Mouse (Mus musculus): ENCODE results near the gene Litaf.

- no peak for TF ChIP-seq GATA1 (IDR thresholded peaks at IDR 0.05; ENCODE audit: borderline replicate concordance, low read length)
- TF ChIP-seq FLI1 (IDR thresholded peaks at IDR 0.05; ENCODE audit: low read length) = no peak
Measured at GRCm38 (mm10) chr16:11065431-11065830, 526 bp downstream of the Litaf start.
